Mouse (Mus musculus) embryonic fibroblast, embryonic 13.5 days (primary cell): ENCODE results near the gene Slc2a3. TPM values are rescaled to one million over a fixed set of nuclear protein-coding genes. Genes with fewer than 3 reads are reported as not detected.
"Not testable (repeated sequence)": the region's sequence is repeated elsewhere in the genome, so short reads cannot be mapped to it uniquely, and the experiment has no call there.

Experiments
- H3K27ac ChIP-seq: 2 replicates; pipeline ENCODE4 v1.5.1; 2012; ENCODE audit warnings: low read length, control low read depth, inconsistent platforms; ENCODE audit not compliant: insufficient read depth
- H3K4me1 ChIP-seq: 2 replicates; pipeline ENCODE4 v1.6.1; 2011; ENCODE audit warnings: low read length; ENCODE audit not compliant: control insufficient read depth, insufficient read depth
- H3K4me3 ChIP-seq: 2 replicates; pipeline ENCODE4 v1.5.1; 2011; ENCODE audit warnings: mild to moderate bottlenecking, control low read depth, low read length; ENCODE audit not compliant: insufficient read depth
- CTCF ChIP-seq: IDR thresholded peaks from 2 replicates; pipeline ENCODE4 v1.5.1; 2011; ENCODE audit warnings: mild to moderate bottlenecking, control low read depth, low read length, moderate library complexity, borderline replicate concordance; ENCODE audit not compliant: insufficient read depth
- POLR2A ChIP-seq: IDR thresholded peaks from 2 replicates; pipeline ENCODE4 v1.6.1; 2011; ENCODE audit warnings: low read depth, mild to moderate bottlenecking, control low read depth, low read length, moderate library complexity
- polyA plus RNA-seq: library from polyadenylated mRNA; stranded (reverse); fragments of >200 nt; gene quantifications from 2 replicates; pipeline ENCODE4 v1.2.4, GENCODE M21; 2011; ENCODE audit warnings: low read depth; ENCODE audit not compliant: missing spikeins, insufficient read length

Gene Slc2a3
- polyA plus RNA-seq, 1 experiment = 6.1 TPM

- TF ChIP-seq CTCF = no peak
- peaks cover under 1% of the 10 kb centered on the region for H3K4me1 ChIP-seq
- no peak overlapping the region for H3K27ac ChIP-seq
Observed at GRCm38 (mm10) chr6:122776040-122776439, 25.4 kb downstream of the Slc2a3 start.

DNA sequence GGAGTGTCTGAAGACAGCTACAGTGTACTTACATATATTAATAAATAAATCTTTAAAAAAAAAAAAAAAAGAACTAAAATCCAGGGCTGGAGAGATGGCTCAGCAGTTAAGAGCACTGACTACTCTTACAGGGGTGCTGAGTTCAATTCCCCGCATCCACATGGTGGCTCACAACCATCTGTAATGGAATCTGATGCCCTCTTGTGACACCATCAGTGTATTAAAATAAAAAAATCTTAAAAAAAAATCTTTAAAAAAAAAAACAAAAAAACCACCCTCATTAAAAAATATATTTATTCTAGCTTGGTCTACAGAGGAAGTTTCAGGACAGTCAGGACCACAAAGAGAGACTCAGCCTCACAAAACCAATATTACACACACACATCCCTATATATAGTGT is 27.1 kb downstream of the Slc2a3 start:
- no peak overlapping the region for H3K4me3 ChIP-seq
- H3K4me1 ChIP-seq = peaks cover 6% of the 10 kb centered on the region
- no peak overlapping the region for H3K27ac ChIP-seq
- no peak for TF ChIP-seq CTCF
- TF ChIP-seq POLR2A = no peak

More at GRCm38 (mm10) chr6:122776040-122776439, 25.4 kb downstream of the Slc2a3 start:
- H3K4me3 ChIP-seq = no peak overlapping the region

DNA sequence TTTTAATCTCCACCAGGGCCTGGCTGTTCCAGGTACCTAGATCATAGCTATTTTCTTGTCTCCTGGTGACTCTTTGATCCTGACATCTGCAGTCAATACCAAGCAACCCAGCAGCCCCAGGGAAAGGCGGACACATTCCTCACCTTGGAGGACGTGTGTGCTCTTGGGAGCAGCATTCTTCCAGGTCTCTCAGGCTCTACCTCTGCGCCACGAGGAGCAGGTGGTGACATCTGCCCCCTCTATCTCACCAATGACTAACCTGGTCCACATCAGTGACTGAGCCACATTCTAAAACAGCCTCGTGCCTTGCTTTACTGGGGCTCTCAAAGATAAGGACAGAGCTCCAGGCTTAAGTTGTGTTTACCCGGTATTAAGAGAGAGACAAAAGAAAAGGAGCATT is 28.7 kb downstream of the Slc2a3 start:
- Histone ChIP-seq H3K4me1 (peaks cover 6% of the 10 kb centered on the region), H3K27ac (no peak overlapping the region), H3K4me3 (no peak overlapping the region)
- TF ChIP-seq POLR2A (no peak), CTCF (no peak)

DNA sequence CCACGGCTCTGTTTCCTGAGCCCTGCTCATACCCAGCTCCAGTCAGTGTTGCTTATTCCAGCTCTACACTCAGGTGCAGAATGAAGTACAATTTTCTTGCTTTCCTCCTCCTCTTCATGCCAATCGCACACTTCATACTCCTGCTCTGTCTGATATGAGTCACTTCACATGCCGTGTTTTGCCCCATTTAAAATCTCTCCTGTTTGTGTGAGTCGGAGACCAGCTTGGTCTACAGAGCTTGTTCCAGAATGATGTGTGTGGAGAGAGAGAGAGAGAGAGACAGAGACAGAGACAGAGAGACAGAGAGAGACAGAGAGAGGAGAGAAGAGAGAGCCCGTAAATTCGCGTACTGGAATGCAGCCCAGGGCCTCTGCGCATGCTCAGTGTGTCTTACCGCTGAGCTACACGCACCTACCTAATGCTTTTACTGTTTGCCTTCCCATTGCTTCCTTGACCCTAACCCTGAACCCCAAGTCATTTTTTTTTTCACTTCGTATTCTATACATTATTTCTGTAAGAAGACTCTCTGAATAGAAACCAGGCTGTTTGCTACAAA is 30.6 kb downstream of the Slc2a3 start:
- TF ChIP-seq CTCF (no peak), POLR2A (no peak)
- Histone ChIP-seq H3K27ac (no peak overlapping the region), H3K4me1 (peaks cover 12% of the 10 kb centered on the region), H3K4me3 (no peak overlapping the region)

GRCm38 (mm10) chr6:122769771-122770759 is 31.4 kb downstream of the Slc2a3 start:
- no peak for TF ChIP-seq POLR2A
- TF ChIP-seq CTCF = no peak

DNA sequence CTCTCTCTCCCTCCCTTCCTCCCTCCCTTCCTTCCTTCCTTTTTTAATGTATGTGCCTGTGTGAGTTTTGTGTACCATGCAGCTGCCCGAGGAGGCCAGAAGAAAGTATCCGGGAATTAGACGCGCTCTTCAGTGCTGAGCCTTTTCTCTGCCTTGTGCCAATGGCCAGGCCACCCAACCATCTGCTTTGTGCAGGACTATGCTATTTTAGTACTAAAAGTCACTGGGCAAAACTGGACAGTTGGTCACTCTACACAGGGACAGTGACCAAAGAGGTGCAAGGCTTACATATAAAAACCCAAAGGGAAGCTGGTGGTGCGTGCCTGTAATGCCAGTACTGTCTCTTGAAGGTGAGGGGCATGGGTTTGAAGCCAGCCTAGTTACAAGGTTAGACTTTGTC is 33.2 kb downstream of the Slc2a3 start:
- TF ChIP-seq CTCF = no peak
- no peak for TF ChIP-seq POLR2A
- H3K4me3 ChIP-seq = no peak overlapping the region
- H3K4me1 ChIP-seq = peaks cover 18% of the 10 kb centered on the region
- no peak overlapping the region for H3K27ac ChIP-seq

More at GRCm38 (mm10) chr6:122769771-122770759, 31.4 kb downstream of the Slc2a3 start:
- no peak overlapping the region for H3K27ac ChIP-seq
- no peak overlapping the region for H3K4me3 ChIP-seq
- H3K4me1 ChIP-seq = peaks cover 14% of the 10 kb centered on the region

- not testable (repeated sequence) for H3K27ac ChIP-seq
- peaks cover 18% of the 10 kb centered on the region for H3K4me1 ChIP-seq
Observed at GRCm38 (mm10) chr6:122767012-122767411, 34.4 kb downstream of the Slc2a3 start.

DNA sequence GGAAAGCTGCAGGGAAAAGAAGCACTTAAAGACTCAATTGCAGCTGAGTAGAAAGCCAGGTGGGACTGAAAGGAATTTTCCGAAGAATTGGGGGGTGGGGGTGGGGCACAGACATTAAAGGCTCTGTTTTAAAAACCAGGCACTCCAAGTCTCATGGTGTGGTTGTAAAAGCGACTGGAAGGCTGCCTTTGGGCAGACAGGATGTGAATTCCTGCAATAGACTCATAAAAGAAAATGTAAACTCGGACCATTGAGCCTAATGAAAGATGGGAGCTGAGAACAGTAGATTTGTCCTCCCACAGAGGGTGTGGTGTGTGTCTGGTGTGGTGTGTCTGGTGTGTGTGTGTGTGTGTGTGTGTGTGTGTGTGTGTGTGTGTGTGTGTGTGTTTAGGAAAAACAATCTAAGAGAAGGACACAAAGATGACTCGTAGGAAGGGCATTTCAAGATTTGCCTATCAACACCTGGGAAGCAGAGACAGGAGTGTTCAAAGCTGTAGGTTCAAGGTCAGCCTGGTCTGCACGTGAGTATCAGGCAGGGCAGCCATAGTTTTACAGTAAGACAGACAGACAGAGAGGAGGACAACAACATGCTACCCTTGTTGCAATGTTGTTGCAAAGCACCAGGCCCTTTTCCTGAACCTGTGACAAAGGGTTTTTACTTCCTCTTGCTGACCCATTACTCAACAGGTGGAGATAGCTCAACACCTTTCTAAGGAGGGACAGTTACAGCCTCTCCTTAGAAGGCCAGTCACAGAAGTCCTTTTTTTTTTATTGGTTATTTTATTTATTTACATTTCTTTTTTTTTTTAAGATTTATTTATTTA is 35.1 kb downstream of the Slc2a3 start:
- peaks cover 18% of the 10 kb centered on the region for H3K4me1 ChIP-seq
- H3K27ac ChIP-seq = peak overlapping the region; percentile 35; the same call in 1 of the 2 replicates

More at GRCm38 (mm10) chr6:122767012-122767411, 34.4 kb downstream of the Slc2a3 start:
- H3K4me3 ChIP-seq = not testable (repeated sequence)

GRCm38 (mm10) chr6:122765298-122765956 is 36.0 kb downstream of the Slc2a3 start:
- no peak overlapping the region; the same call in 1 of the 2 replicates for H3K4me3 ChIP-seq
- peaks cover 12% of the 10 kb centered on the region for H3K4me1 ChIP-seq

More for the DNA sequence above, 35.1 kb downstream of the Slc2a3 start:
- TF ChIP-seq CTCF = no peak
- no peak for TF ChIP-seq POLR2A
- no peak overlapping the region for H3K4me3 ChIP-seq

More at GRCm38 (mm10) chr6:122765298-122765956, 36.0 kb downstream of the Slc2a3 start:
- H3K27ac ChIP-seq = no peak overlapping the region
- TF ChIP-seq CTCF (no peak), POLR2A (no peak)
